Mouse (Mus musculus) CH12.LX (cell line): ENCODE measurements at regions not wholly inside any gene's neighbourhood (a gene's known extent, or its start where the extent isn't known, plus 50 kb on each side); places are given as distances from the start of the nearest gene placed in this dataset.

Experiments used
- DNase-seq: peaks from one replicate; pipeline ENCODE4 v3.0.0-alpha.2; 2013; ENCODE audit errors: extremely low read depth
- H3K27ac ChIP-seq: 2 replicates; pipeline ENCODE4 v1.5.1; 2012; ENCODE audit warnings: low read depth, mild to moderate bottlenecking, control low read depth, moderate library complexity; ENCODE audit not compliant: insufficient read depth
- H3K27me3 ChIP-seq: replicated peaks from 2 replicates; pipeline ENCODE3; 2012; ENCODE audit warnings: inconsistent platforms
- H3K36me3 ChIP-seq, 2 experiments: replicated peaks in 1 of 2; 2 replicates each; pipeline versions ENCODE3 to v1.6.1; 2012; ENCODE audit warnings: inconsistent platforms in 1 of 2, low read length in 1 of 2, mild to moderate bottlenecking in 1 of 2, mixed read lengths in 1 of 2, moderate library complexity in 1 of 2; ENCODE audit not compliant: control insufficient read depth in 1 of 2, insufficient read depth in 1 of 2
- H3K4me1 ChIP-seq, 2 experiments: 2 replicates each; pipeline ENCODE4 v1.6.1; 2012; ENCODE audit warnings: inconsistent platforms in 1 of 2, moderate library complexity in 1 of 2; ENCODE audit not compliant: insufficient read depth in 2 of 2, control insufficient read depth in 1 of 2
- H3K4me2 ChIP-seq: 2 replicates; pipeline ENCODE4 v1.6.1; 2012; ENCODE audit warnings: low read depth, mild to moderate bottlenecking, control low read depth; ENCODE audit not compliant: poor library complexity, insufficient read depth, severe bottlenecking
- H3K4me3 ChIP-seq, 3 experiments: fragments of 150-350 bp in 1 of 3; sonication (generic) in 1 of 3; replicated peaks in 1 of 3; 2 replicates each; pipeline versions ENCODE3 to v1.5.1; 2011 to 2012; ENCODE audit warnings: low read depth in 2 of 3, low read length in 2 of 3, mild to moderate bottlenecking in 2 of 3, moderate library complexity in 2 of 3, control low read depth in 1 of 3, improper control_type of control experiment in 1 of 3, inconsistent platforms in 1 of 3, mixed read lengths in 1 of 3; ENCODE audit not compliant: poor library complexity in 1 of 3
- H3K79me2 ChIP-seq: replicated peaks from 2 replicates; pipeline ENCODE4 v1.6.1; 2012; ENCODE audit warnings: mild to moderate bottlenecking, moderate library complexity; ENCODE audit not compliant: control insufficient read depth, poor library complexity, insufficient read depth, severe bottlenecking; ENCODE audit errors: extremely low read depth
- H3K9ac ChIP-seq: 2 replicates; pipeline ENCODE4 v1.6.1; 2012; ENCODE audit warnings: low read depth, mild to moderate bottlenecking, control low read depth, moderate library complexity; ENCODE audit not compliant: insufficient read depth
- H3K9me3 ChIP-seq: replicated peaks from 2 replicates; pipeline ENCODE3; 2012; ENCODE audit warnings: low read length, inconsistent platforms, mixed read lengths
- BHLHE40 ChIP-seq: IDR thresholded peaks from 2 replicates; pipeline ENCODE4 v1.6.1; 2011; ENCODE audit warnings: mild to moderate bottlenecking, low read depth, low read length, improper control_type of control experiment
- CHD2 ChIP-seq: IDR thresholded peaks from 2 replicates; pipeline ENCODE4 v1.6.1; 2011; ENCODE audit warnings: low read length, improper control_type of control experiment
- E2F4 ChIP-seq: IDR thresholded peaks from 2 replicates; pipeline ENCODE4 v1.6.1; 2011; ENCODE audit warnings: low read depth, low read length, improper control_type of control experiment; ENCODE audit not compliant: insufficient replicate concordance
- ELF1 ChIP-seq: IDR thresholded peaks from 2 replicates; pipeline ENCODE4 v1.6.1; 2014; ENCODE audit warnings: low read depth, mild to moderate bottlenecking, inconsistent platforms, low read length, improper control_type of control experiment
- EP300 ChIP-seq: IDR thresholded peaks from 2 replicates; pipeline ENCODE4 v1.6.1; 2011; ENCODE audit warnings: low read length, improper control_type of control experiment
- ETS1 ChIP-seq: conservative IDR thresholded peaks from 2 replicates; pipeline ENCODE4 v1.6.1; 2012; ENCODE audit warnings: low read depth, mild to moderate bottlenecking, inconsistent platforms, low read length, improper control_type of control experiment, moderate library complexity
- GABPA ChIP-seq: IDR thresholded peaks from 2 replicates; pipeline ENCODE4 v1.6.1; 2012; ENCODE audit warnings: low read depth, low read length, improper control_type of control experiment, inconsistent platforms; ENCODE audit not compliant: insufficient replicate concordance
- IRF4 ChIP-seq: IDR thresholded peaks from 2 replicates; pipeline ENCODE4 v1.6.1; 2014; ENCODE audit warnings: low read depth, mild to moderate bottlenecking, inconsistent platforms, low read length, improper control_type of control experiment
- KAT2A ChIP-seq: IDR thresholded peaks from 2 replicates; pipeline ENCODE4 v1.6.1; 2012; ENCODE audit warnings: low read length, improper control_type of control experiment, inconsistent platforms; ENCODE audit not compliant: insufficient replicate concordance
- MEF2A ChIP-seq: IDR thresholded peaks from 2 replicates; pipeline ENCODE4 v1.6.1; 2014; ENCODE audit warnings: low read depth, mild to moderate bottlenecking, inconsistent platforms, low read length, improper control_type of control experiment, borderline replicate concordance
- MXI1 ChIP-seq: IDR thresholded peaks from 2 replicates; pipeline ENCODE4 v1.6.1; 2011; ENCODE audit warnings: mild to moderate bottlenecking, low read depth, low read length, improper control_type of control experiment
- MYC ChIP-seq: IDR thresholded peaks from 2 replicates; pipeline ENCODE4 v1.6.1; 2011; ENCODE audit warnings: low read depth, mild to moderate bottlenecking, improper control_type of control experiment, low read length
- NELFE ChIP-seq: IDR thresholded peaks from 2 replicates; pipeline ENCODE4 v1.6.1; 2011; ENCODE audit warnings: low read depth, low read length, improper control_type of control experiment
- PAX5 ChIP-seq: IDR thresholded peaks from 2 replicates; pipeline ENCODE4 v1.6.1; 2012; ENCODE audit warnings: low read length, inconsistent platforms, mixed read lengths
- POLR2A ChIP-seq: IDR thresholded peaks from 2 replicates; pipeline ENCODE4 v1.6.1; 2011; ENCODE audit warnings: low read depth, mild to moderate bottlenecking, improper control_type of control experiment, low read length
- POLR2AphosphoS2 ChIP-seq: IDR thresholded peaks from 2 replicates; pipeline ENCODE4 v1.6.1; 2011; ENCODE audit warnings: low read depth, low read length, improper control_type of control experiment
- RCOR1 ChIP-seq: conservative IDR thresholded peaks from 2 replicates; pipeline ENCODE4 v1.6.1; 2012; ENCODE audit warnings: low read depth, mild to moderate bottlenecking, inconsistent platforms, low read length, improper control_type of control experiment
- SIN3A ChIP-seq: IDR thresholded peaks from 2 replicates; pipeline ENCODE4 v1.6.1; 2012; ENCODE audit warnings: low read length, improper control_type of control experiment, inconsistent platforms
- SMC3 ChIP-seq: IDR thresholded peaks from 2 replicates; pipeline ENCODE4 v1.6.1; 2011; ENCODE audit warnings: low read depth, low read length, improper control_type of control experiment
- USF2 ChIP-seq: conservative IDR thresholded peaks from 2 replicates; pipeline ENCODE4 v1.6.1; 2011; ENCODE audit warnings: low read depth, low read length, improper control_type of control experiment
- ZKSCAN1 ChIP-seq: IDR thresholded peaks from 2 replicates; pipeline ENCODE4 v1.6.1; 2012; ENCODE audit warnings: low read depth, inconsistent platforms, low read length, improper control_type of control experiment, borderline replicate concordance
- ZMIZ1 ChIP-seq: IDR thresholded peaks from 2 replicates; pipeline ENCODE4 v1.6.1; 2012; ENCODE audit warnings: low read depth, mild to moderate bottlenecking, inconsistent platforms, low read length, improper control_type of control experiment
- ZNF384 ChIP-seq: IDR thresholded peaks from 2 replicates; pipeline ENCODE4 v1.6.1; 2012; ENCODE audit warnings: low read depth, low read length, improper control_type of control experiment, inconsistent platforms
- dilution Hi-C: fragments of 300-500 bp; cut with MboI; formaldehyde crosslinking; loops from 2 replicates; pipeline ENCODE4 v1.14.3; 2020; ENCODE audit warnings: low sequenced_read_pairs; ENCODE audit not compliant: extremely low pct_unique_long_range_greater_than_20kb, extremely low pct_ligation_motif_present
- in situ Hi-C: fragments of 300-500 bp; cut with MboI; formaldehyde crosslinking; loops from 3 replicates; pipeline ENCODE4 v1.14.3; 2019; ENCODE audit warnings: low sequenced_read_pairs, low pct_ligation_motif_present, low pct_unique_long_range_greater_than_20kb, mixed read lengths

DNA sequence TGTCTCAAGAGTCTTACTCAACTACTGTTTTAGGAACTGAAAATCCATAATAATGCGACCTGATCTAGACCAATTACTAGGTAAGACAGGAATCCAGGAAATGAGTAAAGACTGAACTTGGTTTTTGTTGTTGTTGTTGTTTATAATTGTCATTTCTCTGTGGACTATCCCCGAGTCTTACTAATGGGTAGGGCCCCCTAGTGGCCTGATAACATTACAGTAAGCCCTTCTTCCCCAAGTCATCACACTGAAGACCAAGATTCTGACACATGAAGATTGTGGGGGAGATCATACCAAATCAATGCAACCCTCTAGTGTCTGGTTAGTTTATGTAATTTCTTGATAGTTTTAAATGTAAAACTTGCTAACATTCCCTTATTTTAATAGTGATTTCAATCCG, 95.2 kb upstream of the Nek7 start (continued):
- no peak for TF ChIP-seq POLR2AphosphoS2

DNA sequence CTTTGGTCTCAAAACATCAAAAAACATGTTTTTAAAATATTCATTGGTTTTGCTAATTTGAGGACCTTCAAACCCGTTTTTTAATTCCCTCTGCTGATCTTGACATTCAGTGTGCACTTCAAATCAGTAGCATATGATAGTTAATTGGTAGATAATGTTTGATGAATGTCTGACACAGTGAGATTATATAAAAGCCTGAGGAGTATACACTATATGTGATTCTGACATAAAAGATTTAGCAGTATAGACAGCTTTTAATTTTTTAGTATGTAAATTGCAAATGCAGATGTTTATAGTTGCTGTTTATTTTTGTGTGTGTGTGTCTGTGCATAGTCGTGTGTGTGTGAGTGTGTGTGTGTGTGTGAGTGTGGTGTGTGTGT, 89.3 kb upstream of the Nek7 start:
- Histone ChIP-seq H3K4me1 (no peaks in the 10 kb centered on the region), H3K9me3 (no peaks in the 10 kb centered on the region)
- TF ChIP-seq E2F4, result no peak
- TF ChIP-seq IRF4, result no peak
- TF ChIP-seq MEF2A, result no peak
- TF ChIP-seq ZMIZ1, result no peak
- no peak for TF ChIP-seq ETS1
- no peak for TF ChIP-seq RCOR1
- no peak for TF ChIP-seq SIN3A
- no peak for TF ChIP-seq ZKSCAN1
- TF ChIP-seq GABPA, result no peak
- no peak for TF ChIP-seq PAX5
- no peak for TF ChIP-seq CHD2
- no peak for TF ChIP-seq USF2
- TF ChIP-seq, all 38 proteins: peak for 0
- H3K27me3 ChIP-seq, result no peaks in the 10 kb centered on the region
- H3K27ac ChIP-seq, result no peak overlapping the region
- no peaks in the 10 kb centered on the region for H3K79me2 ChIP-seq
- no peak overlapping the region for H3K9ac ChIP-seq
- no peak overlapping the region for H3K4me3 ChIP-seq
- no peak overlapping the region for H3K4me2 ChIP-seq
- in situ Hi-C loops, result no loop called here
- H3K36me3 ChIP-seq, result no peaks in the 10 kb centered on the region
- no peak for DNase-seq
- dilution Hi-C loops, result no loop called here

DNA sequence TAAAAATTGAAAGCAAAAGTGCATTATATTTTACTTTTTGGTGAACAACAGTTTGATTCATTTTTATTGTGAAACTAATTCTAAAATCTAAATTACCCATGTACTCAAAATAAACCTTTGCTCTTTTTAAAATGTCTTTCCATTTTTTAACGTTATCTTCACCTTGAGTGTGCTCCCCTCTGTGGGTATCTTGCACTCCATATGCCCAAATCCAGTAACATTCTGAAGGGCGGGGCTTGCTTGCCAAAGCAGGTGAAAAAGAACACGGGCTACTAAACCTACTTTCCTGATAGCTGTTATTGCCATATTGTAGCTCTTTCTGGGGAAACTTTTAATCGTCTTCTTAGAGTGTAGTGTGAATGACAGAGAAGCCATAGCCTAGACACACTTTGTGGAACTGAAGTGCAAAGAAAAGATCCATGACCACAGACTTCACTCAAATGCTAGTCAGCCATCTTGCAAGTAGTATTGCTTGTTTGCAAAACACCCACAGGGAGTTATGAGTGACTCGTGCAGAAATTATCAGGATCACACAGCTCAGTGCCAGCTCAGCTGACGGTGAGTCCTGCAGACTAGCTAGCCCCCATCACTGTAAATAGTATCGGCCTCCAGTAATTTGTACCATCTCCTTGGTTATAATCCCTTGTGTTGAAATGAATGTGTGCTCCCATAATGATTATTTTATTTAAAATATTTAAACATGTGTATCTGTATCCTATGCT, 88.7 kb upstream of the Nek7 start:
- no peaks in the 10 kb centered on the region for H3K27me3 ChIP-seq
- in situ Hi-C loops, result no loop called here
- no peaks in the 10 kb centered on the region for H3K36me3 ChIP-seq
- no peaks in the 10 kb centered on the region for H3K9me3 ChIP-seq
- dilution Hi-C loops, result no loop called here
- no peak overlapping the region for H3K27ac ChIP-seq
- no peak overlapping the region for H3K9ac ChIP-seq
- H3K4me2 ChIP-seq, result 0 out of 2 replicates have a peak overlapping the region, but pooled peaks have one; percentile 15
- no peaks in the 10 kb centered on the region for H3K79me2 ChIP-seq
- H3K4me1 ChIP-seq, result no peaks in the 10 kb centered on the region
- no peak overlapping the region for H3K4me3 ChIP-seq
- TF ChIP-seq RCOR1 (no peak), EP300 (no peak), MXI1 (no peak), SIN3A (no peak), ETS1 (no peak), ZKSCAN1 (no peak), NELFE (no peak), KAT2A (no peak), BHLHE40 (no peak), SMC3 (no peak), ELF1 (no peak), ZNF384 (no peak), CHD2 (no peak), POLR2A (no peak), MYC (no peak)
- no peak for DNase-seq
